Mouse (Mus musculus): Measurements from ENCODE around the gene Rad51.

Rad51 gene

GRCm38 (mm10) chr2:119112438-119113112 is at the start of gene Rad51:
Gene Rad51, plus strand, starts transcription at chr2:119112793.
- DNase-seq (ENCODE audit: extremely low spot score): peak; percentile 92

GRCm38 (mm10) chr2:119072397-119072796 is 40.2 kb upstream of the Rad51 start:
- no peak for DNase-seq (ENCODE audit: extremely low spot score)

GRCm38 (mm10) chr2:119086156-119086555 is 26.4 kb upstream of the Rad51 start:
- no peak for DNase-seq (ENCODE audit: extremely low spot score)

GRCm38 (mm10) chr2:119101552-119101951 is 11.0 kb upstream of the Rad51 start:
- DNase-seq (ENCODE audit: extremely low spot score): no peak

- no peak for DNase-seq (ENCODE audit: extremely low spot score)
Observed at GRCm38 (mm10) chr2:119106583-119106982, 6.0 kb upstream of the Rad51 start.

GRCm38 (mm10) chr2:119108554-119108953 is 4.0 kb upstream of the Rad51 start:
- DNase-seq (ENCODE audit: extremely low spot score): peak; percentile 23

GRCm38 (mm10) chr2:119111060-119111459 is 1.5 kb upstream of the Rad51 start:
- no peak for DNase-seq (ENCODE audit: extremely low spot score)

GRCm38 (mm10) chr2:119113121-119113925 is 730 bp downstream of the Rad51 start:
- peak; percentile 9 for DNase-seq (ENCODE audit: extremely low spot score)

GRCm38 (mm10) chr2:119136346-119136898 is 23.8 kb downstream of the Rad51 start:
- DNase-seq (ENCODE audit: extremely low spot score): no peak

- no peak for DNase-seq (ENCODE audit: extremely low spot score)
Observed at GRCm38 (mm10) chr2:119145199-119145598, 32.6 kb downstream of the Rad51 start.

GRCm38 (mm10) chr2:119146435-119146834 is 33.8 kb downstream of the Rad51 start:
- no peak for DNase-seq (ENCODE audit: extremely low spot score)

- DNase-seq (ENCODE audit: extremely low spot score): no peak
Observed at GRCm38 (mm10) chr2:119147160-119147678, 34.6 kb downstream of the Rad51 start.

- no peak for DNase-seq (ENCODE audit: extremely low spot score)
Observed at GRCm38 (mm10) chr2:119147775-119148174, 35.2 kb downstream of the Rad51 start.

- no peak for DNase-seq (ENCODE audit: extremely low spot score)
Observed at GRCm38 (mm10) chr2:119152255-119152654, 39.7 kb downstream of the Rad51 start.

GRCm38 (mm10) chr2:119154683-119155082 is 42.1 kb downstream of the Rad51 start:
- no peak for DNase-seq (ENCODE audit: extremely low spot score)

- no peak for DNase-seq (ENCODE audit: extremely low spot score)
Observed at GRCm38 (mm10) chr2:119155388-119155787, 42.8 kb downstream of the Rad51 start.

- DNase-seq (ENCODE audit: extremely low spot score): no peak
Observed at GRCm38 (mm10) chr2:119156081-119156680, 43.6 kb downstream of the Rad51 start.

- peak; percentile 92 for DNase-seq (ENCODE audit: extremely low spot score)
Observed at GRCm38 (mm10) chr2:119156681-119157572, 44.3 kb downstream of the Rad51 start, which contains the start of gene Rmdn3. Gene Rmdn3, minus strand, starts transcription at chr2:119157034.

GRCm38 (mm10) chr2:119157836-119158235 is 45.2 kb downstream of the Rad51 start:
- DNase-seq (ENCODE audit: extremely low spot score): no peak

GRCm38 (mm10) chr2:119161247-119161646 is 48.7 kb downstream of the Rad51 start:
- DNase-seq (ENCODE audit: extremely low spot score): no peak

GRCm38 (mm10) chr2:119163135-119163534 is 50.5 kb downstream of the Rad51 start:
- DNase-seq (ENCODE audit: extremely low spot score): no peak
